Mouse (Mus musculus) stomach, postnatal 0 days (tissue): ENCODE measurements around the gene Cmc2.

Experiments
- CTCF ChIP-seq: IDR thresholded peaks from 2 replicates; pipeline ENCODE4 v1.5.1; 2016; ENCODE audit warnings: antibody characterized with exemption, low read depth, mild to moderate bottlenecking, moderate library complexity
- EP300 ChIP-seq: optimal IDR thresholded peaks from 2 replicates; pipeline ENCODE3; 2016; ENCODE audit warnings: antibody characterized with exemption

DNA sequence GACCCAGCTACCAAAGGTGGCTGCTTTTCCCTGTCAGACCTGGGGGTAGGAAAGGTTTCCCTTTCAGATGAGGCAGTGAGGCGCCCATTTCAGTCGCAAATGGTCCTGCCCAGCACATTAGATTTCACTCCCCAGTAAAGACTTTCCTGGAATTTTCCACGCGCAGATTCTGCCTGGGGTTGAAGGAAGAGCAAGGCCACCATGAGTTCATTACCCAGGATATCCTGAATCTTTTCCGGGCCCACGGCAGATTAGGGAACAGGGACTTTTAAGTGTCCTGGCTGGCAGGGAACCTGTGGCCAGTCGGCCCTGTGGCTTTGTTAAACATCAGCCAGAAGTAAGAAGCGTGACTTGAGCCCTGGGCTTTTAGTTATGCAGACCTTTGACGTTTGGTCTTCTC, 53.9 kb downstream of the Cmc2 start:
- TF ChIP-seq CTCF (no peak), EP300 (no peak)
